Mouse (Mus musculus) kidney, adult 2 months (tissue): ENCODE measurements around the gene Lima1.

ENCODE experiments used
- CTCF ChIP-seq: fragments of 200-500 bp; conservative IDR thresholded peaks from 2 replicates; pipeline ENCODE4 v1.5.1; 2011; ENCODE audit warnings: low read depth, mild to moderate bottlenecking, control low read depth, low read length, moderate library complexity, mixed read lengths; ENCODE audit not compliant: insufficient read depth, insufficient read length
- POLR2A ChIP-seq: fragments of 200-500 bp; IDR thresholded peaks from one replicate; pipeline ENCODE4 v1.6.1; 2011; ENCODE audit warnings: low read depth, low read length, control low read depth

DNA sequence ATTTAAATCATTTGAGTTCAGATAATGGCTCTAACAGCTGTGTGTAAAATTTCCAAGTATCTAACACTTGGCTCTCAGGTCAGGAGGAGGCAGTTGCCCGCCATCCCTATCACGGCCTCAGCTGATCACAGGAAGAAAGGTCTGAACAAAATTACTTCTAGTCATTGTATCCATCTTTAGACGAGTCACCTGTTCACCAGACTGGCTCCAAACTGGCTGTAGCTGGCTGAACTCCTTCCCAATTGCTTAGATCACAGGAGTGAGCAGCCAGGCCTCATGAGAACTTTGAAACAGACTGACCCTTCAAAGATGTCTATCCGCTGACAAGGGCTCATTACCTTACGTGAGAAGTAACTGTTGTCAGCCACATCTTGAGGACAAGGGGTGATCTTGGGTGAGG is 28.0 kb upstream of the Lima1 start:
- TF ChIP-seq POLR2A = no peak
- no peak for TF ChIP-seq CTCF
